Mouse (Mus musculus): ENCODE measurements around the gene Rbks. TPM values are rescaled to one million over a fixed set of nuclear protein-coding genes. Genes with fewer than 3 reads are reported as not detected.

The Rbks gene
- polyA plus RNA-seq, 1 experiment = 8.1 TPM

DNA sequence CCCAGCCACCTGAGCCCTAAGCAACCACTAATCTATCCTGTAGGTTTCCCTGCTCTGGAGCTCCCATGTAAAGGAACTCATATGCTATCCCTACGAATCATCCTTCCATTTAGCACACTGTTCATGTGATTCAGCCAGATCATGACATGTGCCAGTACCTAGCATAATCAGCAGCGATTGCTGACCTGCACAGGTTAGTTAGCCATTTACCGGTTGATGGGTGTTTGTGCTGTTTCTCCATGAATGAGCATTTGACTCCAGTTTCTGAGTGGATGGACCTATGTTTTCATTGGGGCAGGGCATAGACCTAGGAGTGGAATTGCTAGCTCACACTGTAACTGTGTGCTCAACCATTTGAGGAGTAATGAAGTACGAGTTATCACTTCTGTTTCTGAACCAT is 111.9 kb downstream of the Rbks start:
- no peak overlapping the region for H3K4me3 ChIP-seq (ENCODE audit: control insufficient read depth, insufficient read depth, low read length)
- H3K27ac ChIP-seq (ENCODE audit: control insufficient read depth, insufficient read depth, low read length) = no peak overlapping the region
- H3K36me3 ChIP-seq (ENCODE audit: control insufficient read depth, insufficient read depth, low read length) = no peaks in the 10 kb centered on the region
- 96% methylated on average over 4 of the region's 4 CpGs for WGBS
- no peaks in the 10 kb centered on the region for H3K4me1 ChIP-seq (replicated peaks; ENCODE audit: control insufficient read depth, insufficient read depth, low read length)
- TF ChIP-seq POLR2A (IDR thresholded peaks at IDR 0.05; ENCODE audit: control insufficient read depth, extremely low read depth, insufficient read depth, low read length, poor library complexity) (no peak), CTCF (IDR thresholded peaks at IDR 0.05; ENCODE audit: borderline replicate concordance, control insufficient read depth, extremely low read depth, insufficient read depth, low read length, poor library complexity) (no peak)
- no peaks in the 10 kb centered on the region for H3K27me3 ChIP-seq (ENCODE audit: control insufficient read depth, insufficient read depth, low read length)
- no peak for DNase-seq

- WGBS = 94% methylated on average over 2 of the region's 2 CpGs
- H3K27ac ChIP-seq (ENCODE audit: control insufficient read depth, insufficient read depth, low read length) = no peak overlapping the region
- TF ChIP-seq CTCF (IDR thresholded peaks at IDR 0.05; ENCODE audit: borderline replicate concordance, control insufficient read depth, extremely low read depth, insufficient read depth, low read length, poor library complexity) (no peak), POLR2A (IDR thresholded peaks at IDR 0.05; ENCODE audit: control insufficient read depth, extremely low read depth, insufficient read depth, low read length, poor library complexity) (no peak)
Measured at GRCm38 (mm10) chr5:31583261-31583660, 114.2 kb downstream of the Rbks start.

DNA sequence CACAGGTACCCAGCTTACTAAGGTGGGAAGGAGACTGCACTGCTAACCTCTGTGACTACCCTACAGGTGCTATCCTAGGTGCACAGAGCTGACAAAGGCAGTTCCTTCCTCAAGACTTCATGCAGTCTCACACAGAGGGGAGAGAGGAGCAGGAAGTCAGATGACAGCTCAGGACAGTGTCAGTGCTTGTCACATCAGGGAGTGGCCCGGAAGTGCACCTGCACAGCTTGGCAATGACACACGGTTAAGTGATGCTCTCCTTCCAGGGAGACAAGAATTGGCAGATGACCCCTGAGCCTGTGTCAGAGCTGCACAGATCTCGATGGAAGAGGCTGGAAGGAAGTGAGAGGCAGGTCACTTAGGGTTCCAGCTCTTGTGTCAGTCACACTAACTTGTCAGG is 115.5 kb downstream of the Rbks start:
- Histone ChIP-seq H3K27me3 (ENCODE audit: control insufficient read depth, insufficient read depth, low read length) (no peaks in the 10 kb centered on the region), H3K36me3 (ENCODE audit: control insufficient read depth, insufficient read depth, low read length) (no peaks in the 10 kb centered on the region), H3K27ac (ENCODE audit: control insufficient read depth, insufficient read depth, low read length) (no peak overlapping the region), H3K4me1 (replicated peaks; ENCODE audit: control insufficient read depth, insufficient read depth, low read length) (no peaks in the 10 kb centered on the region), H3K4me3 (ENCODE audit: control insufficient read depth, insufficient read depth, low read length) (no peak overlapping the region)
- DNase-seq = no peak
- TF ChIP-seq CTCF (IDR thresholded peaks at IDR 0.05; ENCODE audit: borderline replicate concordance, control insufficient read depth, extremely low read depth, insufficient read depth, low read length, poor library complexity) = no peak
- no peak for TF ChIP-seq POLR2A (IDR thresholded peaks at IDR 0.05; ENCODE audit: control insufficient read depth, extremely low read depth, insufficient read depth, low read length, poor library complexity)
- 41% methylated on average over 3 of the region's 3 CpGs for WGBS

More at GRCm38 (mm10) chr5:31583261-31583660, 114.2 kb downstream of the Rbks start:
- H3K4me1 ChIP-seq (replicated peaks; ENCODE audit: control insufficient read depth, insufficient read depth, low read length) = no peaks in the 10 kb centered on the region
- no peak overlapping the region for H3K4me3 ChIP-seq (ENCODE audit: control insufficient read depth, insufficient read depth, low read length)
- DNase-seq = no peak
- no peaks in the 10 kb centered on the region for H3K27me3 ChIP-seq (ENCODE audit: control insufficient read depth, insufficient read depth, low read length)
- H3K36me3 ChIP-seq (ENCODE audit: control insufficient read depth, insufficient read depth, low read length) = no peaks in the 10 kb centered on the region

DNA sequence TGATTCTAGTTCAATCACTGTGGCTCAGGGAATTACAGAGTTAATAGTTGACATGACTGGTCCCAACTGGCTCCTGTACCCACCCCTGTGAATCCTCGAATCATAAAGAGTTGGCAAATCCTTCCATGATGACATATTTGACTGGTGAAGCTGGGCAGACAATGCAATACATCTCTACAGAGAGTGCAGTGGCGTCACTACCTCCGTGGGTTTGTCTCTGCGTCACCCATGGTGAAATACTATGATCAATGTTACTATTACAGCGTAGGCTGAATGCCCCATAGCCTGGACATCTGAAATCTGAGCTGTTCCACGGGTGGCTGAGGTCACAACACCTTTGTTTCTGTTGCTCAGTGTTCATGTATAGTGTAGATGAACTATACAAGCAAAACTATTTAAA is 116.2 kb downstream of the Rbks start:
- WGBS = 88% methylated on average over 6 of the region's 6 CpGs
- H3K36me3 ChIP-seq (ENCODE audit: control insufficient read depth, insufficient read depth, low read length) = no peaks in the 10 kb centered on the region
- no peaks in the 10 kb centered on the region for H3K27me3 ChIP-seq (ENCODE audit: control insufficient read depth, insufficient read depth, low read length)
- H3K4me1 ChIP-seq (replicated peaks; ENCODE audit: control insufficient read depth, insufficient read depth, low read length) = peaks cover 3% of the 10 kb centered on the region; the same call in 1 of the 2 replicates
- no peak for DNase-seq
- H3K27ac ChIP-seq (ENCODE audit: control insufficient read depth, insufficient read depth, low read length) = no peak overlapping the region
- TF ChIP-seq CTCF (IDR thresholded peaks at IDR 0.05; ENCODE audit: borderline replicate concordance, control insufficient read depth, extremely low read depth, insufficient read depth, low read length, poor library complexity) (no peak), POLR2A (IDR thresholded peaks at IDR 0.05; ENCODE audit: control insufficient read depth, extremely low read depth, insufficient read depth, low read length, poor library complexity) (no peak)
- no peak overlapping the region for H3K4me3 ChIP-seq (ENCODE audit: control insufficient read depth, insufficient read depth, low read length)

DNA sequence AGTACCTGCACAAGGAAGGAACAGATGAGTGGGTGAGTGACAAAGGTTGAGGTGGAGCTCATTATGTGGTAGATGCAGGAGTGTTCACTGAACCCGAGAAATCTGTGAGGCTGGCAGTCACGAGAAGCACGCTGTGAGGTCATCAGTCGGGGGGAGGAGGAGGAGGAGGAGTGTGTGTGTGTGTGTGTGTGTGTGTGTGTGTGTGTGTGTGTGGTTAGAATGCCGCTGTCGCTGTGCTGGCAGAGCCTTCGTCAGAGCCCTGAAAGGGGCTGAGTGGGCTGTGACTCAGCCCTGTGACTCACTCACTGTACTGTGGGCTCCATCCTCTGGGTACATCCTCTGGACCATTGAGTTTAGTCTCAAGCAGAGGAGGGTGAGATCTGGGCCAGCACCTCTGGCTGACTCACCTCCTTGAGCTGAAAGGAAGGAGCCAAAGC is 120.9 kb downstream of the Rbks start:
- Histone ChIP-seq H3K27ac (ENCODE audit: control insufficient read depth, insufficient read depth, low read length) (no peak overlapping the region), H3K36me3 (ENCODE audit: control insufficient read depth, insufficient read depth, low read length) (no peaks in the 10 kb centered on the region), H3K4me3 (ENCODE audit: control insufficient read depth, insufficient read depth, low read length) (no peak overlapping the region), H3K4me1 (replicated peaks; ENCODE audit: control insufficient read depth, insufficient read depth, low read length) (peaks cover 7% of the 10 kb centered on the region; the same call in 1 of the 2 replicates), H3K27me3 (ENCODE audit: control insufficient read depth, insufficient read depth, low read length) (no peaks in the 10 kb centered on the region)
- no peak for DNase-seq
- WGBS = 49% methylated on average over 7 of the region's 7 CpGs
- no peak for TF ChIP-seq CTCF (IDR thresholded peaks at IDR 0.05; ENCODE audit: borderline replicate concordance, control insufficient read depth, extremely low read depth, insufficient read depth, low read length, poor library complexity)
- no peak for TF ChIP-seq POLR2A (IDR thresholded peaks at IDR 0.05; ENCODE audit: control insufficient read depth, extremely low read depth, insufficient read depth, low read length, poor library complexity)

Other genes with a start within 250 kb of the Rbks start
- 25.3 and 27.1 TPM in 2 replicates for gene Zfp512, start 245.2 kb downstream of the Rbks start, polyA plus RNA-seq (2012; rRNA removed)
- gene 4930548H24Rik, start 211.9 kb downstream of the Rbks start, polyA plus RNA-seq (2012; rRNA removed) = 0.04 and 0.05 TPM in 2 replicates
- gene Gpn1, start 202.9 kb downstream of the Rbks start, polyA plus RNA-seq (2012; rRNA removed) = 15.4 and 19.3 TPM in 2 replicates
- gene Slc4a1ap, start 170.6 kb downstream of the Rbks start, polyA plus RNA-seq (2012; rRNA removed) = 23.3 and 25.1 TPM in 2 replicates
- gene Supt7l, start 169.8 kb downstream of the Rbks start, polyA plus RNA-seq (2012; rRNA removed) = 13.3 and 16.7 TPM in 2 replicates
- gene Mrpl33, start 100.7 kb downstream of the Rbks start, polyA plus RNA-seq (2012; rRNA removed) = 23.1 and 27.6 TPM in 2 replicates
- 16.1 and 18.3 TPM in 2 replicates for gene Babam2, start 57 bp upstream of the Rbks start, polyA plus RNA-seq (2012; rRNA removed)

Measured in thymus, adult 2 months (tissue).